Mouse (Mus musculus) limb, embryonic 11.5 days (tissue): ENCODE measurements at regions not wholly inside any gene's neighbourhood (a gene's known extent, or its start where the extent isn't known, plus 50 kb on each side); places are given as distances from the start of the nearest gene placed in this dataset.

ENCODE experiments used
- ATAC-seq: fragments of 200-750 bp; cut with Nextera tagmentation; 2 replicates; pipeline ENCODE4 v1.8.0; 2017; ENCODE audit warnings: low read depth; ENCODE audit not compliant: insufficient number of reproducible peaks, low FRiP score, low TSS enrichment
- DNase-seq: peaks from one replicate; pipeline ENCODE4 v3.0.0-alpha.2; 2015; ENCODE audit warnings: low spot score
- H3K27ac ChIP-seq: fragments of 300-500 bp; sonication (generic); replicated peaks from 2 replicates; pipeline ENCODE4 v1.5.1; 2014; ENCODE audit warnings: low read depth, mild to moderate bottlenecking, low read length
- H3K27me3 ChIP-seq: fragments of 300-500 bp; sonication (generic); 2 replicates; pipeline ENCODE4 v1.6.1; 2014; ENCODE audit warnings: mild to moderate bottlenecking, low read length, mixed read lengths; ENCODE audit not compliant: control insufficient read depth, insufficient read depth
- H3K36me3 ChIP-seq: fragments of 300-500 bp; sonication (generic); 2 replicates; pipeline ENCODE4 v1.6.1; 2014; ENCODE audit warnings: mild to moderate bottlenecking, low read length, moderate library complexity, mixed read lengths; ENCODE audit not compliant: control insufficient read depth, insufficient read depth
- H3K4me1 ChIP-seq: fragments of 300-500 bp; sonication (generic); 2 replicates; pipeline ENCODE4 v1.6.1; 2014; ENCODE audit warnings: low read length, mixed read lengths; ENCODE audit not compliant: control insufficient read depth, insufficient read depth
- H3K4me2 ChIP-seq: fragments of 300-500 bp; sonication (generic); 2 replicates; pipeline ENCODE4 v1.6.1; 2014; ENCODE audit warnings: low read depth, mild to moderate bottlenecking, moderate library complexity; ENCODE audit not compliant: severe bottlenecking
- H3K4me3 ChIP-seq: fragments of 300-500 bp; sonication (generic); 2 replicates; pipeline ENCODE4 v1.5.1; 2014; ENCODE audit warnings: low read depth, low read length
- H3K9ac ChIP-seq: fragments of 300-500 bp; sonication (generic); 2 replicates; pipeline ENCODE4 v1.6.1; 2014; ENCODE audit warnings: mild to moderate bottlenecking, low read length
- H3K9me3 ChIP-seq: fragments of 300-500 bp; sonication (generic); 2 replicates; pipeline ENCODE4 v1.6.1; 2016; ENCODE audit warnings: low read length; ENCODE audit not compliant: control insufficient read depth
- WGBS: fragments of 180-500 bp; shearing (Covaris S2); extraction: QIAGEN DNeasy Blood & Tissue Kit; methylation state at CpG from one replicate; pipeline ENCODE4 v1.1.7; 2014; 5-methylcytosine and 5-hydroxymethylcytosine counted together

DNA sequence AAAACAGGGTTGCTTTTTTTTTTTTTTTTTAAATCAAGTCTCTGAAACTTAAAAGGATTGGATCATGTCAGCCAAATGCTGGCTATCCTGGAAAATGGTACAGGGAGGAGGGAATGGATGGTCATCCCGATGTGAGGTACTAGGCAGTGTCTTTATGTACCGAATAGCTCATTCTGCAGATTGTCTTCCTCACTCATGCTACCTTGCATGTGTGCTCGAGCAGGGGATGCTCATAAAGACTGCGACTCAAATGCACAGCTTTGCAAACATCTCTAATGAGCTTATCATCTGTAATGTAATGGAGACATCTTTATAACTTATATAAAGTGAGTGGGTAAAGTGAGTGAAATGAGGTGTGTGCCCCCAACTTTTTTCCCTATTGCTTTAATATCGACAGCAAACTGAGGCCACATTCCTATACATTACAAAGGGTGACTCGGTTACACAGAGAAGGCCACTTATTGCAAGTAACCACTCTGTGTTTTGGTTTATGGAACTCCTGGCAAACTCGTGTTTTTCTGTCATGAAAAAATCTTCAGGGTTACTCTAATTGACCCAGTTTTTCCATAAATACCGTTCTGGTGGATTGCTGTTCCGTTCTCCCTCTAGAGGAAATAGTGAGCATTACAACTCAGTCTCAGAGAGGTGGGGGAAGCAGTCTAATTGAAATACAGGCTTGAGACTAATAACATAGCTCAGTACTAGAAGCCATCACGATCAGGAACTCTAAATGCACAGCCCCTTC lies 319.4 kb upstream of the Dcn start:
- Histone ChIP-seq H3K9ac (no peak overlapping the region), H3K27ac (no peak overlapping the region), H3K36me3 (no peaks in the 10 kb centered on the region), H3K27me3 (no peaks in the 10 kb centered on the region), H3K4me3 (no peak overlapping the region), H3K9me3 (no peaks in the 10 kb centered on the region), H3K4me2 (no peak overlapping the region), H3K4me1 (no peaks in the 10 kb centered on the region)
- 56% methylated on average over 10 of the region's 10 CpGs for WGBS
- DNase-seq = peak; percentile 33
- ATAC-seq = no peak

DNA sequence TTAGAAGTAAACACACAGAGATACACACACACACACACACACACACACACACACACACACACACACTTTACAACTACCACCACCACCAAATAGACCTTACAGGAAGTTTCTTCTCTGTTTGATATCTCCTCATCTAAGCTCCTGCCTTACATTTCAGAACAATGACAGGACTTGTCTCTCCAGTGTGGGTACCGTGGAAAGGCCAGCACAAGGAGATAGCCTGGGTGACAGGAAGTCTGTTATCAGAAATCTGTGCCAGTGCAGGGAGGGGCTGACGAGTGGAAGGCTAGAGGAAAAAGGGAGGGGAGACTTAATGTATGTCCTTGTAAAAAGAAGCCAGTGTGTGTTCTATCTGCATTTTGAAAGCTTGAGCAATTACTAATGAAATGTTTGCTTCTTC lies 318.5 kb upstream of the Dcn start:
- Histone ChIP-seq H3K9ac (no peak overlapping the region), H3K4me2 (no peak overlapping the region), H3K4me1 (no peaks in the 10 kb centered on the region), H3K27ac (no peak overlapping the region), H3K36me3 (no peaks in the 10 kb centered on the region), H3K9me3 (no peaks in the 10 kb centered on the region), H3K27me3 (no peaks in the 10 kb centered on the region), H3K4me3 (no peak overlapping the region)
- DNase-seq = no peak
- ATAC-seq = no peak
- 51% methylated on average over 2 of the region's 2 CpGs for WGBS

GRCm38 (mm10) chr10:97178468-97178867 lies 300.9 kb upstream of the Dcn start:
- H3K4me2 ChIP-seq = no peak overlapping the region
- no peak for DNase-seq
- no peaks in the 10 kb centered on the region for H3K9me3 ChIP-seq
- no peak overlapping the region for H3K9ac ChIP-seq
- H3K4me1 ChIP-seq = no peaks in the 10 kb centered on the region
- ATAC-seq = no peak
- H3K27ac ChIP-seq = no peak overlapping the region
- H3K27me3 ChIP-seq = no peaks in the 10 kb centered on the region
- WGBS = 50% methylated on average over 3 of the region's 3 CpGs
- no peak overlapping the region for H3K4me3 ChIP-seq
- H3K36me3 ChIP-seq = no peaks in the 10 kb centered on the region

- no peaks in the 10 kb centered on the region for H3K4me1 ChIP-seq
- H3K9me3 ChIP-seq = no peaks in the 10 kb centered on the region
- no peaks in the 10 kb centered on the region for H3K36me3 ChIP-seq
- H3K27me3 ChIP-seq = no peaks in the 10 kb centered on the region
- ATAC-seq = no peak
- H3K9ac ChIP-seq = no peak overlapping the region
- DNase-seq = no peak
- no peak overlapping the region for H3K4me2 ChIP-seq
- no peak overlapping the region for H3K4me3 ChIP-seq
- no peak overlapping the region for H3K27ac ChIP-seq
Observed at GRCm38 (mm10) chr10:97189696-97190095, 289.7 kb upstream of the Dcn start.

DNA sequence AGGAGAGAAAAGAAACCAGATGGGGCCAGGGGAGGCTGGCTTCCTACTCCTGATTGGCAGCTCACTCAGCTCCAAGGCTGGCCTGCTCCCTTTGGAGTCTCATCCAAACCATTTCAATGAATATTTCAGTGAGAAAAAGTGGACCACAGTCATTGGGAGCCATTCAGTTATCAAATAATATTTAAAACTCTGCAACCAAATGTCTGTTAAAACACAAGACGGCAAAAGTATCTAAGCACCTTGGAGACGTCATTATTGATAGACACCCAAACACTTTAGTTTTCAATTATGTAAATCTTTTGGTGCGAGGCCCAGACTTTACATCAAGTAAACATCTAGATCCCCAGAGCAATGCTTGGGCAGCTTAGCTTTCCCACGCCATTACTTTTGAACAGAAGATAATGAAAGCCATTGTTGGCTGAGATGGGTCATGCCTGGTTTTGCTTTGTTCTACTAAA lies 268.1 kb upstream of the Dcn start:
- WGBS = 91% methylated on average over 4 of the region's 4 CpGs
- no peak overlapping the region for H3K9ac ChIP-seq
- no peak overlapping the region for H3K27ac ChIP-seq
- H3K36me3 ChIP-seq = no peaks in the 10 kb centered on the region
- no peaks in the 10 kb centered on the region for H3K9me3 ChIP-seq
- no peaks in the 10 kb centered on the region for H3K4me1 ChIP-seq
- H3K27me3 ChIP-seq = no peaks in the 10 kb centered on the region
- no peak overlapping the region for H3K4me3 ChIP-seq
- DNase-seq (no peak), ATAC-seq (no peak)
- no peak overlapping the region for H3K4me2 ChIP-seq

DNA sequence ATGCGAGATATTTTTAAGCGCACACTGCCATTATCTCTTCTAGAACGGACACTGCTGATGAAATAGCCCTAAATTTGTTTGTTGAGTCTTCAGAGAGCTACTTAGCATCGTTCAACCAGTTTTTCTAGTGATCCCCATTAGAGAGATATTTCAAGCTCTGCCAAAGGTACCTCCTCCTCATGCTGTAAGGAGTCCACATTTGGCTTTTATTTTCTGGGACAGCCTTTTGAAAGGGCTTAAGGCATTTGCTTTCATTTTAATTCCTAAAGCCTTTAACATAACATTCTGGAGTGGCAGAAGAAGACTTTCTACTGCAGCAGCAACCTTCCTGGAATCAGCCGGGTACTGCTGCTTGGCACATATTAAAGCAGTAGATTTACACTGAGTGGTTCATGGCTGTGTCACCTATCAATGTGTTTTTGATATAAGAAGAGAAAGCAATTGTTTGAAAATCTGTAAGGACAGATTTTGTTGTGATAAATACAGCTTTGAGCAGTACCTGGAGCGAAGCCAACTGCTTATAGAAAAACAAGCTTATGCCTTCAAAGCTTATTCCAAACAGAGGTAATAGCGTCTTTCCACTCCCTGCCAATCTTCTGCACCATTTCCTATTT lies 267.5 kb upstream of the Dcn start:
- H3K36me3 ChIP-seq = no peaks in the 10 kb centered on the region
- no peak overlapping the region for H3K27ac ChIP-seq
- no peak overlapping the region for H3K4me3 ChIP-seq
- no peaks in the 10 kb centered on the region for H3K9me3 ChIP-seq
- H3K4me2 ChIP-seq = no peak overlapping the region
- no peaks in the 10 kb centered on the region for H3K4me1 ChIP-seq
- no peak for DNase-seq
- 77% methylated on average over 7 of the region's 7 CpGs for WGBS
- ATAC-seq = no peak
- H3K27me3 ChIP-seq = no peaks in the 10 kb centered on the region
- no peak overlapping the region for H3K9ac ChIP-seq

- no peak for ATAC-seq
- H3K36me3 ChIP-seq = no peaks in the 10 kb centered on the region
- WGBS = 86% methylated on average over 3 of the region's 3 CpGs
- no peaks in the 10 kb centered on the region for H3K9me3 ChIP-seq
- H3K27ac ChIP-seq = no peak overlapping the region
- no peak overlapping the region for H3K9ac ChIP-seq
- no peak overlapping the region for H3K4me2 ChIP-seq
- no peak for DNase-seq
- no peak overlapping the region for H3K4me3 ChIP-seq
- H3K4me1 ChIP-seq = no peaks in the 10 kb centered on the region
- H3K27me3 ChIP-seq = no peaks in the 10 kb centered on the region
Observed at GRCm38 (mm10) chr10:97219474-97219873, 259.9 kb upstream of the Dcn start.

- no peak overlapping the region for H3K27ac ChIP-seq
- H3K9ac ChIP-seq = no peak overlapping the region
- no peaks in the 10 kb centered on the region for H3K36me3 ChIP-seq
- H3K9me3 ChIP-seq = no peaks in the 10 kb centered on the region
- ATAC-seq = no peak
- no peaks in the 10 kb centered on the region for H3K4me1 ChIP-seq
- WGBS = 60% methylated on average over 3 of the region's 3 CpGs
- H3K4me3 ChIP-seq = no peak overlapping the region
- H3K27me3 ChIP-seq = no peaks in the 10 kb centered on the region
- H3K4me2 ChIP-seq = no peak overlapping the region
- no peak for DNase-seq
Observed at GRCm38 (mm10) chr10:97220431-97220830, 259.0 kb upstream of the Dcn start.

DNA sequence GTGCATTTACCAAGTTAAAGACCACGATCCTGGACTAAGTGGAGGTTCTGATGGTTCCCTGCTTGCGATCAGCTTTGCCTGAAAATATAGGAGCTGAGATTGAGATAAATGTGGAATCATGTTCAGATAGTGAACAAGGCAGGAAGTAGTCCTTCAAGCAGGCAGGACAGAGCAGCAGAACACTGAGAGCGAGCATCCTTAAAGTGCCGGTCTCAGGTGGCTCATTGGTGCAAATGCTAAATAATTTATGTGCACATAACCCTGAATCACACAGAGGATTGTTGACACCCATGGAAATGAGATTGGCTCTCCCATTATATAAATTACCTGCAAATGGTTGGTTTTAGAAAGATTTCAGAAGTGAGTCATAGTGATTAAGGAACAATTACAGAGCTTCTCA lies 243.8 kb upstream of the Dcn start:
- no peaks in the 10 kb centered on the region for H3K4me1 ChIP-seq
- no peaks in the 10 kb centered on the region for H3K36me3 ChIP-seq
- no peak overlapping the region for H3K4me2 ChIP-seq
- no peak overlapping the region for H3K4me3 ChIP-seq
- no peak overlapping the region for H3K9ac ChIP-seq
- DNase-seq = no peak
- H3K27me3 ChIP-seq = no peaks in the 10 kb centered on the region
- no peak for ATAC-seq
- 79% methylated on average over 4 of the region's 4 CpGs for whole genome bisulfite sequencing
- no peak overlapping the region for H3K27ac ChIP-seq
- no peaks in the 10 kb centered on the region for H3K9me3 ChIP-seq
